Mouse (Mus musculus) spleen, postnatal 36 days (tissue): ENCODE results near the gene Slc35g2.

Experiments
- DNase-seq, 2 experiments: peaks; one replicate each; pipeline ENCODE4 v3.0.0; 2022; ENCODE audit warnings: low spot score in 2 of 2, mixed read lengths in 1 of 2

Slc35g2 gene

DNA sequence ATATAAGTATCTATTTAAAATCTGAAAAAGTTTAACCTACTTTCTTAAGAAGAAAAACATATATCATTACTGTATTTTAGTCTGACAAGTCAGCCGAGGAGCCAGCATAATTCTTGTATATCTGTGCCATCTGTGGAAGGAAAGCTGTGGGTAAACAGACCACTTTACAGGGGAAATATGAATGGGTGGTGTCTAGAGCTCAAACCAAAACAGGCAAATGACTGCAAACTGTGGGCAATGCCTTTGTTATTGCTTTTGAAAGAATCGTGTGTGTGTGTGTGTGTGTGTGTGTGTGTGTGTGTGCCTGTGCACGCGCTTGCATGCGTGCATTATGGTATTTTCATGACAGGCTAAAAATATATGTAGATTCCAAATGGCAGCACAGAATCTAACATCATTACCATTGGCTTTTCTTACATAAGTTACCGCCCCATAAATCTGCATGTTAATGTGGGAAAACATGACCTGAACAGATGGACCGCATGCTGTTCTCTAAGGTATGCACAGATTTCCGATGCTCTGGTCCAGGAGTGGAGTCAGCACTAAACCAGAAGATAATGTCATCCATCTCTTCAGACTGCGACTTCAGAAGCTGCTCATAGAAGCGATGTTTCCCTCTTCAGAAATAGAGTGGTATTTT lies 10.5 kb downstream of the Slc35g2 start:
- no peak for DNase-seq

DNA sequence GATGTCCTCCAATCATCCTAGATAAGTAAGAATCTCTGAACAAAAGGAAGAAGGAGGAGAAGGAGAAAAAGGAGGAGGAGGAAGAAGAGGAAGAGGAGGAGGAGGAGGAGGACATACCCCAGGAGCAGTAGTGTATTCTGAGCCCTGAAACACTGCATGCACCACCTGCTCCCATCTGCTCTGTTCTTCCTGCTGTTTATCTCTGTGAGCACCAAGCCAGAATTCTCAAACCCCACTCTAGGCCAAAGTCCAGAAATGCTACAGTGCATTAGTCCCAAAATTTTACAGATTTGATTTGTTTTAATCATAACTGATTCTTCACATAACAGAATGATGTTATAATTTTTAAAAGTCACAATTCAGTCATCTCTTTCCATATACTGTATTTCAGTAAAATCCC lies 11.9 kb downstream of the Slc35g2 start:
- no peak for DNase-seq

DNA sequence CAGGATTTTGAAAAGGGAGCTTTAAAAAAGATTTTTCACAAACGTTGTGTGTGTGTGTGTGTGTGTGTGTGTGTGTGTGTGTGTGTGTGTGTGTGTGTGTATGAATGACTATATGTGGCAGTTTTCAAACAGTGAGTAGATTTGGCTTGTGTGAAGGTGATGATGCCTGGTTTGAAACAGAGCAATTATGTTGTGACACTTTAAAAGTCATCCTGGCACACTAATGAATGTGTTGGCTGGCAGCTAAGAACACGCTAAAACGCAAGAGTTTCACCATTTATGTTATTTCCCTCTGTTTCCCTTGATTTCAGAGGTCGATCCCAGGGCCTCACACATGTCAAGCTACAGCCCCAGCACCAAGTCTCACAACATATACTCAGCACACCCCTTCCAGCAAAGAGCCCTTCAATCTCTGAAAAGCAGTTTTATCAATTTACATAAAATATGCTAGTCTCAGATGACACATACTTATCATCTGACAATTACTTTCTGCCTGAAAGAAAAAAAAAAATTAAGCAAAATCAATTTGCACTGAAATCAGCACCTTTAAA lies 12.8 kb downstream of the Slc35g2 start:
- DNase-seq: no peak

DNA sequence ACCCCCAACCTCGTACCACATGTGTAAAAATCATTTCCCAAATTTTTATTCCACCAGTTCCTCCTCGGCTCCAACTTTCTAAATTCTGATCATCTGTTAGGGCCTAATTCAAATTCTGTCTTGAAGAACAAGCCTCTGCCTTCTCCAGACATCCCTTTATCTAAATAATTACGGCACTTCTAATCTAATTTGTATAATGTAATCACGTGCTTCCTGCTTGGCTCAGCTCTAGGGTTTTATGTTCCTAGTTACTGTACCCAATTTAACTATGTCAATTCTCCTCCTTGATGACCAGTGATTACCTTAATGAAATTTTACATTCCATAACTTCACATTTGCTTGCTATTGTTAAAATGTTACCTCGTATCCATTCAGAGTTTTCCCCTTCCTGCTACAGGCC lies 15.2 kb downstream of the Slc35g2 start:
- DNase-seq: no peak

DNA sequence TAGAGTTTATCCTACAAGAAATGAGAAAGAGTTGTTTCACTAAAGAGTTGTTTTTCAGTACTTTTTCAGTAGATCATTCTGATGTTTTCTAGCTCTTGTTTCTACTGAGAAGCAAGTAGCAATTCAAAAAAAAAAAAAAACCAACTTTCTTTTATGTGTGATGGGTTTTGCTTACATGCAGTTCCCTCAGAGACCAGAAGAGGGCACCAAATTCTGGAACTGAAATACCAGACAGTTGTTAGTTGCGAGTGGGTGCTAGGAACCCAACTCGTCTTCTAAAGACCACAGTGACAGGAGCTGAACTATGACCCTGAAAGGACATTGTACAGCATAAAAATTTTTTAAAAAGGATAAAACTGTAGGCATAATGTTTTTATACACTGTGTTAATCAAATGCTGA lies 22.6 kb downstream of the Slc35g2 start:
- peak in 1 of 2 experiments; percentile 24 for DNase-seq

DNA sequence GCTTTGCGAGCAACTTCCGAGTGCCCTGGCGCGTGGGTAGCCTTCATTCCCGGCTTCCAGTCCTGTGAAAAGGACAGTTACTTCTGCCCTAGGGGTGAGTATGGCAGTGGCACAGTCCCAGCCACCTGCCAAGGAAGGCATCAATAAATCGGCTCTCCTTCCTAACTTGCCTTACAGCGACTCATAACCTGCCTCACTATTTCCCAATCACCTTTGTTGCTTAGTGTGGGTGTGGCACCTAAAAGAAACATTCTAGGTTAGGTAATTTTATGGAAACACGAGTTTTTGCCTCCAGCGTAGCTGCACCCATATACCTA lies 24.3 kb downstream of the Slc35g2 start:
- no peak for DNase-seq

DNA sequence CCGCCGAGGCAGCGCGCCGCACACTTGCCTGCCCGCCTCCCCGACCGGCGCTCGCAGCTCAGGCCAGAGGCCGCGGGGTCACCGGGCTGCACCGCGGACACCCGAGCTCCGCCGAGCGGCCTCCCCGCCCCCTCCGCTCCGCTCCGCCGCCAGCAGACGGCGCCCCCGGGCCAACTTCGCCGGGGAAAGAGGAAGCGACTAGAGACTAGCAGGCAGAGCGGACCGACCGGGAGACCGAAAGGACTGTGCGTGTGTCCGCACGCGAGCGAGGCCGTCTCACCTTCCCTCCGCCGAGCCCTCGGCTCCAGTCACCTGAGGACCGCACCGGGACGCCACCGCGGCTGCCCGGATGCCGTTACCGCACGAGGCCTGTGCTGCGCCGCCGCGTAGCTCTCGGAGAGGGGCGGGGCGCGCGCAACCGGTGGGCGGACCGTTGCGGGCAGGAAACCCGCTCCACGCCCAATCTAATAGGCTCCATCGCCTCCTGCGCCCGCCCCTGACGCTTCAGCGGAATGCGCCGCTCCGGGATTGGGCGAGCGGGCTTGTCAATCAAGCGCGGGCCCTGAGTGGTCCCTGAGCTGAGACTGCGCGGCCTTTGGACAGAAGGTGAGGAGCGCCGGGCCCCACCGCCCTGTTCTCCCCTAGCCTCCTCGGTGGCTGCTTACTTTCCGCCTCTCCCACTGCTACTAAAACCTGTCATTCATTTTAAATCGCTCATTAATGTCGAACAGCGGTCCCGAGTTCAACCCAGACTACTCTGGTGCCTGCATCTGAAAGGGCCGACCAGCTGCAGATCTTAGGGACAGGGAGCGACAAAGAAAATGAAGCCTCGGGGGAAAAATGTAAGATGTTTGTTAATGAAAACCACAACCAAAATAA lies 24.9 kb downstream of the Slc35g2 start, which contains the start of gene Nck1:
Gene Nck1 (minus strand): TSS at position 420 of the 879 bp plus-strand sequence.
- DNase-seq: peak; percentile 98 to 99

DNA sequence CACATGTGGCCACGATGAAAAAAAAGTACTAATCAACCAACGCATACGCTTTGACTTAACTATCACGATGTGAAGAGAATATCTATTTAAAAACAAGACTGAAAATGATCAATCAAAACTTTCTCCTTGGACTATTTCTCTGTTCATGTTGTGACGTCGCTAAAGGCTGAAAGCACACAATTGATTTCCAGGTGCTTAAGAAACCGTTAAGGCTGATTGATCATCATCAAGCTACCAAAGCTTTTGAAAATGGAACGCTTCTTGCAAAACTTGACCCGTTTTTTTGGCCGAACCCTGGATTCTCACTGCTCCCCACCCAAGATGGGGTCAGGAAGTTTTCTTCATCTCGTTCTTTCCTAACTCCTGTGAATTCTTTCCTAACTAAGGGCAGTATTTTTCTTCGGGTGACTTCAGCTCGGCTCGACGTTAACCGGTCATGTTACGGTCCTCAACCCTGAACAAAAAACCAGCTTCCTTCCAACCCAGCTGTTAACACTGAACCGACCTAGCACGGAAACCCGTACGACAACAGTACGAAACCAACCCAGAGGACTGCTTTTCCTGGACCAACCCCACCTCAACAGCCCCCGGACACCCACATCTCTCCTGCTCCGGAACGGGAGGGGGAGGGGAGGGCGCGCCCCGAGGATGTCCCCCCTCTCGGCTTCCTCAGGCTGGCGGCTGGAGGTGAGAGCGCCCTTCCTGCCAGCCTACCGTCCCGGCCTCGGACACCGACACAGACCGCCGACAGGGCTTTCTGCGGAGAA lies 25.8 kb downstream of the Slc35g2 start:
- peak in 1 of 2 experiments; percentile 71 for DNase-seq

DNA sequence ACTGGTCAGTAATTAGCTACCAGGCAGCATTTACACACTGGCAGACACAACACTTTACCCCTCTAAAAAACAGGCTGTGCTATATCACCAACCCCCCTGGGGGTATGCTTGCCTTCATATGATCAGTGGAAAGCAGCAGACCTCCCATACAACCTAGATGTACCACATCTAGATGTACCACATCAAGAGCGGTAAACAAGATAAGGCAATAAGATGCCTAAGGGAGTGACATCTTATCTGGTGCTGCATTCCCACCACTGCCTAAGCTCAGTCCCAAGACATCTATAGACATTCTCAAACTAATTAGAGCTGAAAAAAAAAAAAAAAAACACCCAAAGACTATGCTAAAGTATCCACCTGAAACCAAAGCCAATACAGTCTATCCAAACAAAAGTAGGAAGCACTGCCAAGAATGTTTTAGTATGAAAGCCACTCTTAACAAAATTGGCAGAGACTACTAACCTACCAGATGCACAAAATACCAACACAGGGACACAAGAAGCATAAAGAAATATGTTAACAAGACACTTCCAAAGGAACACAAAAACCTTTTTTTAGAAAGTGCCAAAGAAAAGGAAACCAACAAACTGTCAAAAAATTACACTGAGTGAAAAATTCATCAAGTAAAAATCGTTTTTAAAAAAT lies 35.1 kb downstream of the Slc35g2 start:
- DNase-seq: no peak

DNA sequence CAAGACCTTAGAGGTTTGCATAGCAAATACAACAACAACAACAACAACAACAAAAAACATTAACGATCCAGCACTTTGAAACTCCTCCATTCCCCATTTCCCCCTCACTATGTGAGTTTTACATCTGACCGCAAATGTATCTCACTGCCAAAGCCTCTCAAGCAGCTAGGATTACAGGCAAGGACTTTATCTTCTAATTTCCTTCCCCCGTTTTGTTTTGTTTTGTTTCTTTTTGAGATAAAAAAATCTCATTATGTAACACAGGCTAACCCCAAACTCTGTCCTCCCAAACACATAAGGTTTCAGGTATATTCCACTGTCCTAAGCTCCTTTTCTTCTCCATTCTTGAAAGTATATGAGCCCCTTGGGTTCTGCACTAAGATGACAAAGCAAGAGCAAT lies 36.2 kb downstream of the Slc35g2 start:
- DNase-seq: no peak

DNA sequence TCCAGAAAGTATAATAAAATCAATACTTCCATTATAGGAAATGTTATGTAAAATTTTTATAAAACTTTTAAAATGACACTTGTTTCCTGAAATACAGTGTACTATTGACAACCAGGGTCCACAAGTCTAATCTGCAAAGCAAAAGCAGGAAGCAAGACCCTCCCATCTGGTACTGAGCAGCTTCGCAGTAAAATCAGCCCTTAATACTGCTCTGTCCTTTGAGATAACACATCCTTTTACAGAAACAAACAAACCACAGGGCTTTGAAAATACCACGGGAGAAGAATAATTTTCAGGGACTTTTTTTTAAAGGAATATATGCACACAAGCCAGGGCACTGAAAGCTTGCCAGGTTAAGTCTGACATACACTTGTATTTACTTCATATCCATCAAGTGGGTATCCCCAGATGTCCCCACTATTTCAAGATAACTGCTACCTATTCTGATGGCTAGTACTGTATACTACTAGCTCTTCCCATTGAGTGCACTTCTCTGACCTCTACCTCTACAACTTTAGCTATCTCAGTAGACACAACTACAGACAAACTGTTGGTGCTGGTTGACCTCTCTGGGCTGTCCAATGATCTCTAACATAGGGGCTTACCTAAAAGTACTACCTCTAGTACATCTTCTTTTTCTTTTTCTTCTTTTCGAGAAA lies 37.9 kb downstream of the Slc35g2 start:
- DNase-seq: no peak

DNA sequence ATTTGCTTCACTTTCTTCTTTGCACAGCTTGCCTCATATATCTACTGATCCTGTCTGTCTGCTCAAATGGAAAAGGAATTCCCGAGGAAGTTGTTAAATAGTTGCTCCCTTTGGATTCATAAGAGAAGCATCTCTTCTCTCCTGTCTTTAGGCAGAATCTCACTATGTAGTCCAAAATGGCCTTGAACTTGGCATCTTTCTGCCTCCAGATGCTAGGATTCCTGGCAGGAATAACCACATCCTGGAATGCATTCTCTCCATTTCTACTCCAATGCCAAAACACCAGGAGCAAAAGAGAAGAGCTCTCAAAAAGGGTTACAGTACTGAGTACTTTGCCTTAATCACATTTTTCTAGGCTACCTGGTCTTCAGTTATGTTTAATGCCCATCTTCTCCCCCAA lies 39.6 kb downstream of the Slc35g2 start:
- no peak for DNase-seq

DNA sequence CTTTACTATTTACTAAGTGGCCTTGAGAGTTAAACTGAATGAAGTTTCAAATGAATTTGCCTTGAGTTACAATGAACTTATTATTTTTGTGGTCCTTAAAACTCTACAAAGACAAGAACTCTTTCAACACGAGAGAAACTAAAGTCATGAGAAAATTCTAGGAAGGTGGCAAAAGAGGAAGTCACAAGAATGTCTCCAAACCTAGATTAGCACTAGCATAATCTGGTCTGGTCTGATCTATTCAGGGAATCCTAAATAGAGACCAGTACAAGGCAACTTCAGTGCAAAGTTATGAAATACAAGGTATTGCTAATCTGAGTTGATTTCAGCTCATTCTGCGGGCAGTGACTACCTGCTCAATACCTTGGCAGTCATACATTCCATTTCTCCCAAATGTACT lies 45.7 kb downstream of the Slc35g2 start:
- no peak for DNase-seq

DNA sequence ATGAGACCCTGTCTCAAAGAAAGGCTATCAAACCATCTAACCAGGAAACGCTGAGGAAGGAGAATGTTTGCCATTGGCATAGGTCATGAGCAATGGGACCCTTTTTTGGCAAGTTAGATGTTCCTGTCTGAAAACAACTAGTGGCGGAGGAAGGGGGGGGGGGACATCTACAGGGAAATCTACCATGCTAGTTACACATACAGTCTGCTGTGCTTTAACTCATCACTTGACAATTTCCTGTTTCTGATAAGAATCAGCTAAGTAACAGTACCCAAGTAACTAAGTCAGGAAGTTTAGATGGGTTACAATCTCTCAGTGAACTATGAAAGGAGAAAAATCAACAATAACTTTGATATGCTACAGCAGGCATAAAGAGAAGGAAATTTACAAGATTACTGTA lies 48.9 kb downstream of the Slc35g2 start:
- DNase-seq: no peak

DNA sequence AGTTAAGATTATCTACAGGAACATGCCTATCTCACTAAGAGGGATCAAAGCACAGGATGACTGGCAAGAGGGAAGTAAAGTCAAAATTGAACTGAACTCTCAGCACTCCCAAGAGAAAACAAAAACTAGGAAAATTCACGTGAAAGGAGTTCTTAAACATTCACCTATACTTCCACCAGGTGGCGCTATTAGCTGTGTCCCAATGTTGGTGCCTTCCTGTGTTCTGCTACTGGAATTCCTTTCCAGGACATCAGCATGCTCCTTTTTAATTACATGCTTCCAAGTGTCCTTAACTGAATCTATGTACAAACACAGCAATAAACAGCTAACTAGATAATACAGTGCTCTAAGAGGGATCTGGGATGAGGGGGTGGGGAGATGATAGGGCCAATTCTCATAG lies 50.3 kb downstream of the Slc35g2 start:
- DNase-seq: peak; percentile 12 to 29

DNA sequence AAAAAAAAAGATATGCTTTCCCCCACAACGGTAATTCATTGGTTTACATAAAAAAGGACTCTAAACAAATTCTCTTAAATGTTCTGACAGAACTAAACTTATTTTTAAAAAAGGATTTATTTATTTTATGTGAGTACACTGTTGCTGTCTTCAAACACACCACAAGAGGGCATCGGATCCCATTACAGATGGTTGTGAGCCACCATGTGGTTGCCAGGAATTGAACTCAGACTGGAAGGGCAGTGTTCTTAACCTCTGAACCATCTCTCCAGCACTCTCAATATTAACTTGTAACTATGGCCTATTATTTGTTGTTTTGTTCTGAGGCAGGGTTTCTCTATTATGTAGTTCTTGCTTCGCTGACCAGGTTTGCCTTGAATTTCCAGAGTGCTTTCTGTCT lies 50.9 kb downstream of the Slc35g2 start:
- no peak for DNase-seq

DNA sequence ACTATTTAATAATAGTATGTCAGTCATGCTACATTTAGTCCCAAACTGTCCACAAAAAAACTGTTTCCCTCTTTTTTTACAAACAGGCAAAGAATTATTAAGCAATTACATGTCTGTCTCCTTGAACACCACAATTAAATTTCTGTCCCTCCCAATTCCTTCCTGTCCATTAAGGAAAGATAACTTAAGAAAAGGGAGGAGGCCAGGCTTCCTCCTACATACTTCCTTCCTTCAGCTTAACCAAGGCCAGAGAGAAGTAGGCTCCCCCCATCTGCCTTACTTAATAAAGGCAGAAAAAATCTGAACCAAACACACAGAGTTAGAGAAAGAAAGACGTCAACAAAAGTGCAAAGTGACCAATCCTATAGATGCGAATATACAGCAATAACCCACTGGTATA lies 63.3 kb downstream of the Slc35g2 start:
- DNase-seq: no peak

DNA sequence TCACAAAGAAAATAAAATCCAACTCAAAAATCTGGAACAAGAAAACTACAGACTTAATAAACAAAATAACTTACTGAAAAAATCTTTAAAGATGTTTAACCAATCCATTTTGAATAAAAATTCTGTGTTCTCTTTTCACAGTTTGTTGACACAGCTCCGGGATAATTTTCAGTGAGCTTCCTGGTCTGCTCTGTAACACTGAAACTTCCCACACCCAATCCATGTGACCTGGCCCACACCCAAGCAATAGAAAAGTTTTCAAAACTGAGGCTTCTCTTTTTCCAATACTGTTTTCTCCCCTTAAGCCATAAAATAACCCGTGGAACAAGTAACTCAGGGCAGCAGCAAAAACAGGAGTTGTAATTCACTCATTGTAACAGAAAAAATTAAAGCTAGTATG lies 64.2 kb downstream of the Slc35g2 start:
- peak in 1 of 2 experiments; percentile 10 for DNase-seq

DNA sequence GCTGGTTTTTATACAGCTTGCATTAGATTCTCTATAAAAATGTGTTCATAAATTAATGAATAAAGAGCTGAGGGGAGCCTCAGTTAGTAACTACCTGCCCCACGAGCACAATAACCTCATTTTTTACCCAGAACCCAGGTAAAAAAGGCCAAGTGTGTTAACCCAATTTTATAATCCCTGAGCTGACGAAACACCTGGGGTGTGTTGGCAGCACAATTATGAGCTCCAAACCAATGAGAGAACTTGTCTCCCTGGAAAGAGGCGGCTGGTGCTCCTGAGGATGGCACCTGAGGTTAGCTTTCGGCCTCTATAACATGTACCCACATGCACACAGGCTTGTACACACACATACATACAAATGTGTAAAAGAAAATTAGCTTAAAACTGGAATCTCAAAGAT lies 65.4 kb downstream of the Slc35g2 start:
- no peak for DNase-seq
